Mouse (Mus musculus): Measurements from ENCODE around the gene Tcf3.

DNA sequence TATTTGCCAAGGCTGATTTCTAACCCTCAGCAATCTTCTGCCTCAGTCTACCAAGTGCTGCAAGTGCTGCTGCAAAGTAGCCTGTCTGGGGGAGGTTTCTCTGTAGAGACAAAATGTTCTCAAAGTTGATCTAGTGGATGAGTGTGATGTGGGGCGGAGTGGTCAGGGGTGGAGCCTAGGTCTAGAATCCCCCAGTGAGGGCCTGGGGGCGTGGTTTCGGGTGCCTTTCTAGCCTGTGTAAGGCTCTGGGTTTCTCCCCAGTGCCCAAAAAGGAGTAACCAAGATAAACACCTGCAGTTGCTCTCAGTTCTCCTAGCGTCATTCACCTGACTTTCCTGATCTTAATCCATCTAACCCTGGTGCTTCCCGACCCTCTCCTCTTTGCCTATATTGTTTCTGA lies 47.6 kb upstream of the Tcf3 start:
- TF ChIP-seq ZMIZ1 (IDR thresholded peaks at IDR 0.05; ENCODE audit: low read depth, low read length) (no peak), MYC (IDR thresholded peaks at IDR 0.05; ENCODE audit: low read depth, low read length) (no peak), CTCF (conservative IDR thresholded peaks at IDR 0.05 in 1 of 2, IDR thresholded peaks at IDR 0.05 in 1 of 2; ENCODE audit: low read depth in 2 of 2, low read length in 2 of 2) (no peak), USF2 (conservative IDR thresholded peaks at IDR 0.05; ENCODE audit: low read depth, low read length) (no peak), JUND (conservative IDR thresholded peaks at IDR 0.05; ENCODE audit: low read depth, low read length) (no peak), MAZ (IDR thresholded peaks at IDR 0.05; ENCODE audit: low read depth, low read length) (no peak)

Measured in CH12.LX (cell line).